Mouse (Mus musculus) limb, embryonic 14.5 days (tissue): Measurements from ENCODE around the gene Mrs2. TPM values are rescaled to one million over a fixed set of nuclear protein-coding genes. Genes with fewer than 3 reads are reported as not detected.

Experiments used
- ATAC-seq: fragments of 200-750 bp; cut with Nextera tagmentation; 2 replicates; pipeline ENCODE4 v1.8.0; 2017; ENCODE audit warnings: low read depth, moderate number of reproducible peaks, moderate TSS enrichment; ENCODE audit not compliant: low FRiP score
- DNase-seq: peaks from one replicate; pipeline ENCODE4 v3.0.0-alpha.2; 2015; ENCODE audit warnings: low spot score
- H3K27ac ChIP-seq: fragments of 300-500 bp; sonication (generic); replicated peaks from 2 replicates; pipeline ENCODE4 v1.5.1; 2014; ENCODE audit warnings: low read depth, mild to moderate bottlenecking, low read length, moderate library complexity, mixed read lengths
- H3K27me3 ChIP-seq: fragments of 300-500 bp; sonication (generic); 2 replicates; pipeline ENCODE4 v1.6.1; 2014; ENCODE audit warnings: low read length, mixed read lengths; ENCODE audit not compliant: control insufficient read depth, insufficient read depth
- H3K36me3 ChIP-seq: fragments of 300-500 bp; sonication (generic); 2 replicates; pipeline ENCODE4 v1.6.1; 2014; ENCODE audit warnings: mild to moderate bottlenecking, low read length, moderate library complexity, mixed read lengths; ENCODE audit not compliant: control insufficient read depth, insufficient read depth
- H3K4me1 ChIP-seq: fragments of 300-500 bp; sonication (generic); 2 replicates; pipeline ENCODE4 v1.6.1; 2014; ENCODE audit warnings: antibody characterized with exemption, low read length, mixed read lengths; ENCODE audit not compliant: control insufficient read depth, insufficient read depth
- H3K4me2 ChIP-seq: fragments of 300-500 bp; sonication (generic); replicated peaks from 2 replicates; pipeline ENCODE4 v1.6.1; 2014; ENCODE audit warnings: low read depth, mild to moderate bottlenecking, low read length, moderate library complexity; ENCODE audit not compliant: severe bottlenecking
- H3K4me3 ChIP-seq: fragments of 300-500 bp; sonication (generic); replicated peaks from 2 replicates; pipeline ENCODE4 v1.5.1; 2014; ENCODE audit warnings: low read length
- H3K9ac ChIP-seq: fragments of 300-500 bp; sonication (generic); 2 replicates; pipeline ENCODE4 v1.6.1; 2014; ENCODE audit warnings: mild to moderate bottlenecking, low read depth, low read length, moderate library complexity; ENCODE audit not compliant: severe bottlenecking
- H3K9me3 ChIP-seq: fragments of 300-500 bp; sonication (generic); 2 replicates; pipeline ENCODE4 v1.6.1; 2016; ENCODE audit warnings: low read length; ENCODE audit not compliant: control insufficient read depth
- POLR2A ChIP-seq: fragments of 200-500 bp; IDR thresholded peaks from 2 replicates; pipeline ENCODE4 v1.8.0; 2012; ENCODE audit warnings: inconsistent platforms, mild to moderate bottlenecking, moderate library complexity, borderline replicate concordance; ENCODE audit not compliant: insufficient read depth, insufficient read length; ENCODE audit errors: extremely low read depth
- WGBS: fragments of 180-500 bp; shearing (Covaris S2); extraction: QIAGEN DNeasy Blood & Tissue Kit; methylation state at CpG from one replicate; pipeline ENCODE4 v1.1.7; 2014; 5-methylcytosine and 5-hydroxymethylcytosine counted together
- polyA plus RNA-seq, 2 experiments: library from polyadenylated mRNA; depleted of rRNA in 1 of 2; stranded (reverse) in 1 of 2; unstranded in 1 of 2; fragments of >200 nt; fragmentation: Nextera tagmentation in 1 of 2; extraction: Ambion mirVana in 1 of 2; gene quantifications; 2 replicates each; pipeline versions ENCODE4 v1.2.1 to v1.2.3; 2012 to 2014

Mrs2 gene
- polyA plus RNA-seq, 2 experiments: 15.1 to 28.4 TPM

DNA sequence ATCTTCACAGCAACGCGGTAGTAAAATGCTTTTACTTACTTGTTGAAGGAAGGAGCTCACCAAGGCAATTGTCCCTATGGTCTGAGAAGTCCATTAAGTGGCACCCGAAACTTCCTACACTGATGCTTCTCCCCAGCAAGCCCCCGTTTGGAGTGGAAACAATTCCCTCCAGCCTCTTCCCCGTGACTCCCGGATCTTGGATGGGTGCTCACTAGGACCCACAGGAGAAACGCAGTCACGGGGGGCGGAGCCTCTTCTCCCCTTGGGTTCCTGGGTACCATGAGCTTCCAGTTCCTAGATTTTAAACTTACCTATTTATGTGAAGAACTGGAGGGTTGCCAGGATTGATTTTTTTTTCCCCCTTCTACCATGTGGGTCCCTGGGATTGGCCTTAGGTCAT is 80.7 kb downstream of the Mrs2 start:
- Histone ChIP-seq H3K9me3 (no peaks in the 10 kb centered on the region), H3K36me3 (no peaks in the 10 kb centered on the region), H3K4me2 (no peak overlapping the region), H3K27ac (no peak overlapping the region), H3K9ac (no peak overlapping the region), H3K4me3 (no peak overlapping the region), H3K27me3 (no peaks in the 10 kb centered on the region), H3K4me1 (peaks cover 6% of the 10 kb centered on the region)
- ATAC-seq (no peak), DNase-seq (no peak)
- WGBS: 86% methylated on average over 9 of the region's 9 CpGs
- TF ChIP-seq POLR2A: no peak

- H3K36me3 ChIP-seq: no peaks in the 10 kb centered on the region
- no peak overlapping the region for H3K27ac ChIP-seq
- no peak overlapping the region for H3K4me2 ChIP-seq
- no peak for TF ChIP-seq POLR2A
- H3K4me1 ChIP-seq: peaks cover 6% of the 10 kb centered on the region
- no peak overlapping the region for H3K9ac ChIP-seq
- peak; percentile 50 for DNase-seq
- H3K4me3 ChIP-seq: no peak overlapping the region
- WGBS: 38% methylated on average over 9 of the region's 9 CpGs
- no peak for ATAC-seq
- H3K9me3 ChIP-seq: no peaks in the 10 kb centered on the region
- no peaks in the 10 kb centered on the region for H3K27me3 ChIP-seq
These were observed 81.5 kb downstream of the Mrs2 start for GRCm38 (mm10) chr13:24938683-24939082.

- peak overlapping the region; percentile 73 for H3K4me2 ChIP-seq
- peak overlapping the region; percentile 92 for H3K4me3 ChIP-seq
- H3K9me3 ChIP-seq: no peaks in the 10 kb centered on the region
- H3K36me3 ChIP-seq: no peaks in the 10 kb centered on the region
- H3K9ac ChIP-seq: peak overlapping the region; percentile 92
- TF ChIP-seq POLR2A: no peak
- WGBS: 19% methylated on average over 12 of the region's 12 CpGs
- ATAC-seq: peak; percentile 58; the same call in 1 of the 2 replicates
- no peak for DNase-seq
- H3K4me1 ChIP-seq: peaks cover 6% of the 10 kb centered on the region
- no peaks in the 10 kb centered on the region for H3K27me3 ChIP-seq
- no peak overlapping the region for H3K27ac ChIP-seq
These were observed 82.4 kb downstream of the Mrs2 start for GRCm38 (mm10) chr13:24937839-24938166.

Other genes with a start within 250 kb of the Mrs2 start
- 70.5 and 87.7 TPM in 2 replicates for gene BC005537, start 218.7 kb downstream of the Mrs2 start, polyA plus RNA-seq (2012; rRNA removed)
- 29.3 and 32.0 TPM in 2 replicates for gene BC005537, start 218.7 kb downstream of the Mrs2 start, polyA plus RNA-seq (2014; fragmentation: Nextera tagmentation; extraction: Ambion mirVana)
- 35.5 and 44.8 TPM in 2 replicates for gene Acot13, start 188.8 kb downstream of the Mrs2 start, polyA plus RNA-seq (2012; rRNA removed)
- gene Acot13, start 188.8 kb downstream of the Mrs2 start, polyA plus RNA-seq (2014; fragmentation: Nextera tagmentation; extraction: Ambion mirVana): 70.5 and 76.7 TPM in 2 replicates
- gene Tdp2, start 188.7 kb downstream of the Mrs2 start, polyA plus RNA-seq (2012; rRNA removed): 66.9 and 68.2 TPM in 2 replicates
- 41.5 and 51.9 TPM in 2 replicates for gene Tdp2, start 188.7 kb downstream of the Mrs2 start, polyA plus RNA-seq (2014; fragmentation: Nextera tagmentation; extraction: Ambion mirVana)
- gene D130043K22Rik, start 175.2 kb downstream of the Mrs2 start, polyA plus RNA-seq (2012; rRNA removed): 0.09 and 0.11 TPM in 2 replicates
- gene D130043K22Rik, start 175.2 kb downstream of the Mrs2 start, polyA plus RNA-seq (2014; fragmentation: Nextera tagmentation; extraction: Ambion mirVana): 0.04 TPM in 2 replicates
- gene Aldh5a1, start 82.7 kb downstream of the Mrs2 start, polyA plus RNA-seq (2012; rRNA removed): 6.3 and 6.7 TPM in 2 replicates
- gene Aldh5a1, start 82.7 kb downstream of the Mrs2 start, polyA plus RNA-seq (2014; fragmentation: Nextera tagmentation; extraction: Ambion mirVana): 5.3 and 5.5 TPM in 2 replicates
- 2.1 and 2.4 TPM in 2 replicates for gene Gpld1, start 77.2 kb downstream of the Mrs2 start, polyA plus RNA-seq (2012; rRNA removed)
- 2.1 and 3.5 TPM in 2 replicates for gene Gpld1, start 77.2 kb downstream of the Mrs2 start, polyA plus RNA-seq (2014; fragmentation: Nextera tagmentation; extraction: Ambion mirVana)
- gene Dcdc2a, start 35.6 kb upstream of the Mrs2 start, polyA plus RNA-seq (2012; rRNA removed): 0.51 and 0.82 TPM in 2 replicates
- 0.84 and 0.97 TPM in 2 replicates for gene Dcdc2a, start 35.6 kb upstream of the Mrs2 start, polyA plus RNA-seq (2014; fragmentation: Nextera tagmentation; extraction: Ambion mirVana)